Mouse (Mus musculus): Measurements from ENCODE around the gene Cux1. TPM values are rescaled to one million over a fixed set of nuclear protein-coding genes. Genes with fewer than 3 reads are reported as not detected.
"Not testable (repeated sequence)": the region's sequence is repeated elsewhere in the genome, so short reads cannot be mapped to it uniquely, and the experiment has no call there.

Cux1 gene
- polyA plus RNA-seq, 1 experiment: 37.1 TPM

GRCm38 (mm10) chr5:136212716-136213115 lies 354.6 kb downstream of the Cux1 start:
- no peak for TF ChIP-seq CTCF (IDR thresholded peaks at IDR 0.05; ENCODE audit: control insufficient read depth, insufficient read depth, low read length)
- no peak for TF ChIP-seq POLR2A (IDR thresholded peaks at IDR 0.05; ENCODE audit: borderline replicate concordance, control insufficient read depth, low read depth, low read length)
- Histone ChIP-seq H3K4me1 (ENCODE audit: control insufficient read depth, insufficient read depth, low read length) (peaks cover 20% of the 10 kb centered on the region), H3K4me3 (replicated peaks; ENCODE audit: control insufficient read depth, low read depth, low read length) (no peak overlapping the region), H3K27ac (ENCODE audit: control insufficient read depth, insufficient read depth, low read depth, low read length, poor library complexity) (peak overlapping the region; percentile 31; the same call in 1 of the 2 replicates)
- 70% methylated on average over 11 of the region's 11 CpGs for WGBS

DNA sequence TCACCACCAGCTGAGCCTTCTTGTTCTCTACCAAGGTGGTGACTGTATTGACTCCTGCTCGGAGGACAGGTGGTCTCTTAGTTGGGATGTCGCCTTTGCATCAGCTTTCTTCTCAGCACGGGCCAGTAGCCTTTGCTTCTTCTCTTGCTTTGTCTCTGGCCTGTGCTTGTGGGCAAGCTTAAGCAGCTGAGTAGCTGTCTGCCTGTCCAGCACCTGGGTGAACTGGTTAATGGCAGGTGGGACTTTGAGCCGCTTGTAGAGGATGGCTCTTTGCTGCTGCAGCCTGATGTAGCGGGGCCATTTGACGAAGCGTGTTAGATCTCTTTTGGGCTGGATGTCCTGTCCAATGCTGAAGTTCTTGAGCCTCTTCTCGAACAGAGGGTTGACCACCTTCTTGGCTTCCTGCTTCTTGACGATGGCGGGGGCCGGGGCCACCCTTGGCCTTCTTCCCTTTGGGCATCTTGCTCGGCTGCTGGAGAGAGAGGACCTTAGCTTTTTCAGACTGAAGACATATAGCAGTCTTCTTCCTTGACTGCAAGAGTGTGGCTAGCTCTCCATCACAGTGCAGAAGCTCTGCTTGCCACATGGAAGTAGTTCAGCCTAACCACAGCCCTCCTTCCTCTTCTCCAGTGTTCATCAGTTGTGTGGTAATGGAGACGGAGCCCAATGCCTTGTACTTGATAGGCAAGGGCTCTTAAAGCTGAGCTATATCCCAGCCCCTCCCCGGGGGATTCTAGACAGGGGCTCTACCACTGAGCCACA lies 355.8 kb downstream of the Cux1 start:
- Histone ChIP-seq H3K4me1 (ENCODE audit: control insufficient read depth, insufficient read depth, low read length) (peaks cover 18% of the 10 kb centered on the region), H3K27ac (ENCODE audit: control insufficient read depth, insufficient read depth, low read depth, low read length, poor library complexity) (peak overlapping the region; percentile 78)
- H3K4me3 ChIP-seq (replicated peaks; ENCODE audit: control insufficient read depth, low read depth, low read length): not testable (repeated sequence)
- WGBS: 53% methylated on average over 14 of the region's 14 CpGs

- no peak for TF ChIP-seq CTCF (IDR thresholded peaks at IDR 0.05; ENCODE audit: control insufficient read depth, insufficient read depth, low read length)
- no peak for TF ChIP-seq POLR2A (IDR thresholded peaks at IDR 0.05; ENCODE audit: borderline replicate concordance, control insufficient read depth, low read depth, low read length)
- H3K4me1 ChIP-seq (ENCODE audit: control insufficient read depth, insufficient read depth, low read length): peaks cover 15% of the 10 kb centered on the region
- 25% methylated on average over 5 of the region's 5 CpGs for WGBS
- H3K27ac ChIP-seq (ENCODE audit: control insufficient read depth, insufficient read depth, low read depth, low read length, poor library complexity): peak overlapping the region; percentile 41
- no peak overlapping the region for H3K4me3 ChIP-seq (replicated peaks; ENCODE audit: control insufficient read depth, low read depth, low read length)
Observed at GRCm38 (mm10) chr5:136210549-136210948, 356.7 kb downstream of the Cux1 start.

- no peak overlapping the region for H3K4me3 ChIP-seq (replicated peaks; ENCODE audit: control insufficient read depth, low read depth, low read length)
- TF ChIP-seq CTCF (IDR thresholded peaks at IDR 0.05; ENCODE audit: control insufficient read depth, insufficient read depth, low read length) (peak; percentile 94), POLR2A (IDR thresholded peaks at IDR 0.05; ENCODE audit: borderline replicate concordance, control insufficient read depth, low read depth, low read length) (no peak)
- no peak overlapping the region for H3K27ac ChIP-seq (ENCODE audit: control insufficient read depth, insufficient read depth, low read depth, low read length, poor library complexity)
- H3K4me1 ChIP-seq (ENCODE audit: control insufficient read depth, insufficient read depth, low read length): peaks cover 1% of the 10 kb centered on the region; the same call in 1 of the 2 replicates
- 37% methylated on average over 7 of the region's 7 CpGs for WGBS
Observed at GRCm38 (mm10) chr5:136201832-136202231, 365.5 kb downstream of the Cux1 start.

DNA sequence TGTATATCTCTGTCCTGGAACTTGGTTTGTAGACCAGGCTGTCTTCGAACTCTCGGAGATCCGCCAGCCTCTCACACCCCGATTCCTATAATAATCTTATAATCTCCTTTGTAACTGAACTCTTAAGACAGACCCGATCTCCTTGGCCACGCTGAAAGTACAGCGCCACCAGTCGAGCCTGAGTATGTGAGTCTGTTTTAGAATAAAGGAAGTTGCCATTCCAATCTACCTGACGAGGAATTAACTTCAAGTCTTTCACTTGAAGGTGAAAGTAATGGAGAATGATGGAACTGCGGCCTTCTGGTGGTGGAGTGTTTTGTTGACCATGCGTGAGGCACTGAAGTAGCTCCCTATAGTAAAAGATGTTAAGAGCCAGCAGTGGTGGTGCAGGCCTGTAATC lies 367.8 kb downstream of the Cux1 start:
- WGBS: 38% methylated on average over 11 of the region's 11 CpGs
- Histone ChIP-seq H3K4me3 (replicated peaks; ENCODE audit: control insufficient read depth, low read depth, low read length) (no peak overlapping the region), H3K27ac (ENCODE audit: control insufficient read depth, insufficient read depth, low read depth, low read length, poor library complexity) (no peak overlapping the region), H3K4me1 (ENCODE audit: control insufficient read depth, insufficient read depth, low read length) (peaks cover 1% of the 10 kb centered on the region; the same call in 1 of the 2 replicates)
- TF ChIP-seq POLR2A (IDR thresholded peaks at IDR 0.05; ENCODE audit: borderline replicate concordance, control insufficient read depth, low read depth, low read length) (no peak), CTCF (IDR thresholded peaks at IDR 0.05; ENCODE audit: control insufficient read depth, insufficient read depth, low read length) (no peak)

GRCm38 (mm10) chr5:136198474-136199391 lies 368.6 kb downstream of the Cux1 start, which contains the start of gene Prkrip1:
Gene Prkrip1 (minus strand): TSS chr5:136198963.
- TF ChIP-seq POLR2A (IDR thresholded peaks at IDR 0.05; ENCODE audit: borderline replicate concordance, control insufficient read depth, low read depth, low read length): peak; percentile 63; the same call in 1 of the 2 replicates
- TF ChIP-seq CTCF (IDR thresholded peaks at IDR 0.05; ENCODE audit: control insufficient read depth, insufficient read depth, low read length): no peak
- Histone ChIP-seq H3K4me3 (replicated peaks; ENCODE audit: control insufficient read depth, low read depth, low read length) (peak within 1 kb of the TSS; percentile 82), H3K4me1 (ENCODE audit: control insufficient read depth, insufficient read depth, low read length) (peaks cover 1% of the 10 kb centered on the region; the same call in 1 of the 2 replicates), H3K27ac (ENCODE audit: control insufficient read depth, insufficient read depth, low read depth, low read length, poor library complexity) (peak within 1 kb of the TSS; percentile 67)
- 0% methylated on average over 62 of the region's 62 CpGs for WGBS

Other genes with a start within 250 kb of the Cux1 start
- gene Myl10, start 125.7 kb upstream of the Cux1 start, polyA plus RNA-seq (2011; ENCODE audit: insufficient read depth, insufficient read length, low replicate concordance, missing spikeins): 1.7 TPM in 1 of 2 replicates, not detected in the other